Mouse (Mus musculus) midbrain, embryonic 14.5 days (tissue): Measurements from ENCODE around the gene Iqce. TPM values are rescaled to one million over a fixed set of nuclear protein-coding genes. Genes with fewer than 3 reads are reported as not detected.
A peak's percentile ranks its signal among the peaks of the same experiment; 100 is the strongest.

Source experiments
- ATAC-seq: fragments of 200-750 bp; cut with Nextera tagmentation; 2 replicates; pipeline ENCODE4 v1.8.0; 2017; ENCODE audit warnings: moderate number of reproducible peaks, moderate library complexity; ENCODE audit not compliant: low FRiP score, low TSS enrichment
- DNase-seq: peaks from one replicate; pipeline ENCODE4 v3.0.0-alpha.2; 2015
- H3K27ac ChIP-seq: fragments of 300-500 bp; sonication (generic); replicated peaks from 2 replicates; pipeline ENCODE4 v1.5.1; 2014; ENCODE audit warnings: mild to moderate bottlenecking, low read depth, low read length, moderate library complexity
- H3K27me3 ChIP-seq: fragments of 300-500 bp; sonication (generic); 2 replicates; pipeline ENCODE4 v1.6.1; 2014; ENCODE audit warnings: low read length, control low read depth, mixed read lengths; ENCODE audit not compliant: control insufficient read depth, insufficient read depth
- H3K36me3 ChIP-seq: fragments of 300-500 bp; sonication (generic); 2 replicates; pipeline ENCODE4 v1.6.1; 2014; ENCODE audit warnings: low read length, control low read depth; ENCODE audit not compliant: control insufficient read depth, insufficient read depth
- H3K4me1 ChIP-seq: fragments of 300-500 bp; sonication (generic); 2 replicates; pipeline ENCODE4 v1.6.1; 2014; ENCODE audit warnings: mild to moderate bottlenecking, antibody characterized with exemption, low read length, control low read depth; ENCODE audit not compliant: control insufficient read depth, insufficient read depth
- H3K4me2 ChIP-seq: fragments of 300-500 bp; sonication (generic); 2 replicates; pipeline ENCODE4 v1.6.1; 2014; ENCODE audit warnings: mild to moderate bottlenecking, low read length, moderate library complexity
- H3K4me3 ChIP-seq: fragments of 300-500 bp; sonication (generic); replicated peaks from 2 replicates; pipeline ENCODE4 v1.5.1; 2014; ENCODE audit warnings: low read depth, low read length
- H3K9ac ChIP-seq: fragments of 300-500 bp; sonication (generic); replicated peaks from 2 replicates; pipeline ENCODE4 v1.6.1; 2014; ENCODE audit warnings: mild to moderate bottlenecking, low read length, moderate library complexity
- H3K9me3 ChIP-seq: fragments of 300-500 bp; sonication (generic); 2 replicates; pipeline ENCODE4 v1.6.1; 2016; ENCODE audit warnings: low read length, control low read depth, mixed read lengths; ENCODE audit not compliant: control insufficient read depth
- WGBS: fragments of 180-500 bp; shearing (Covaris S2); extraction: QIAGEN DNeasy Blood & Tissue Kit; methylation state at CpG from one replicate; pipeline ENCODE4 v1.1.7; 2014; 5-methylcytosine and 5-hydroxymethylcytosine counted together
- polyA plus RNA-seq: library from polyadenylated mRNA; unstranded; fragments of >200 nt; fragmentation: Nextera tagmentation; extraction: Ambion mirVana; gene quantifications from 2 replicates; pipeline ENCODE4 v1.2.1, GENCODE M21; 2014

Gene Iqce
- polyA plus RNA-seq, 1 experiment from 2014 or later: 25.0 TPM

GRCm38 (mm10) chr5:140621517-140621916 is 80.7 kb downstream of the Iqce start:
- ATAC-seq: no peak
- Histone ChIP-seq H3K36me3 (peaks cover 52% of the 10 kb centered on the region), H3K27ac (peak overlapping the region; percentile 45; the same call in 1 of the 2 replicates), H3K27me3 (no peaks in the 10 kb centered on the region), H3K4me2 (no peak overlapping the region), H3K4me1 (no peaks in the 10 kb centered on the region), H3K9ac (no peak overlapping the region), H3K9me3 (no peaks in the 10 kb centered on the region), H3K4me3 (no peak overlapping the region)
- WGBS: 67% methylated on average over 10 of the region's 10 CpGs
- no peak for DNase-seq

- no peaks in the 10 kb centered on the region for H3K9me3 ChIP-seq
- 63% methylated on average over 9 of the region's 9 CpGs for WGBS
- H3K4me3 ChIP-seq: no peak overlapping the region
- no peaks in the 10 kb centered on the region for H3K4me1 ChIP-seq
- H3K36me3 ChIP-seq: peaks cover 48% of the 10 kb centered on the region
- H3K27ac ChIP-seq: 0 out of 2 replicates have a peak overlapping the region, but pooled peaks have one; percentile 45
- ATAC-seq (no peak), DNase-seq (no peak)
- H3K4me2 ChIP-seq: no peak overlapping the region
- no peaks in the 10 kb centered on the region for H3K27me3 ChIP-seq
- H3K9ac ChIP-seq: no peak overlapping the region
These were observed 81.1 kb downstream of the Iqce start for GRCm38 (mm10) chr5:140621092-140621491.

- Histone ChIP-seq H3K4me3 (no peak overlapping the region), H3K4me2 (no peak overlapping the region), H3K9ac (no peak overlapping the region), H3K27me3 (no peaks in the 10 kb centered on the region), H3K36me3 (peaks cover 42% of the 10 kb centered on the region), H3K4me1 (no peaks in the 10 kb centered on the region), H3K9me3 (no peaks in the 10 kb centered on the region), H3K27ac (peak overlapping the region; percentile 21; the same call in 1 of the 2 replicates)
- ATAC-seq (peak; percentile 5; the same call in 1 of the 2 replicates), DNase-seq (peak; percentile 57)
- WGBS: 67% methylated on average over 7 of the region's 7 CpGs
These were observed 82.1 kb downstream of the Iqce start for GRCm38 (mm10) chr5:140619895-140620736.

- H3K4me2 ChIP-seq: no peak overlapping the region
- 24% methylated on average over 6 of the region's 6 CpGs for WGBS
- ATAC-seq: peak; percentile 26; the same call in 1 of the 2 replicates
- peak overlapping the region; percentile 21; the same call in 1 of the 2 replicates for H3K27ac ChIP-seq
- H3K27me3 ChIP-seq: no peaks in the 10 kb centered on the region
- H3K4me1 ChIP-seq: no peaks in the 10 kb centered on the region
- no peak overlapping the region for H3K4me3 ChIP-seq
- peaks cover 40% of the 10 kb centered on the region for H3K36me3 ChIP-seq
- H3K9me3 ChIP-seq: no peaks in the 10 kb centered on the region
- no peak overlapping the region for H3K9ac ChIP-seq
- peak; percentile 84 for DNase-seq
These were observed 82.9 kb downstream of the Iqce start for GRCm38 (mm10) chr5:140619151-140619771.

- Histone ChIP-seq H3K9ac (no peak overlapping the region), H3K4me2 (no peak overlapping the region), H3K27ac (no peak overlapping the region), H3K27me3 (no peaks in the 10 kb centered on the region), H3K36me3 (peaks cover 35% of the 10 kb centered on the region), H3K9me3 (no peaks in the 10 kb centered on the region), H3K4me3 (no peak overlapping the region), H3K4me1 (no peaks in the 10 kb centered on the region)
- ATAC-seq (no peak), DNase-seq (no peak)
- WGBS: 84% methylated on average over 5 of the region's 5 CpGs
These were observed 84.5 kb downstream of the Iqce start for GRCm38 (mm10) chr5:140617714-140618113.

- ATAC-seq: no peak
- Histone ChIP-seq H3K27ac (0 out of 2 replicates have a peak overlapping the region, but pooled peaks have one; percentile 9), H3K9me3 (no peaks in the 10 kb centered on the region), H3K4me1 (peaks cover 10% of the 10 kb centered on the region), H3K36me3 (peaks cover 29% of the 10 kb centered on the region), H3K4me3 (no peak overlapping the region), H3K27me3 (no peaks in the 10 kb centered on the region), H3K4me2 (no peak overlapping the region), H3K9ac (no peak overlapping the region)
- no peak for DNase-seq
- 69% methylated on average over 9 of the region's 9 CpGs for WGBS
These were observed 85.5 kb downstream of the Iqce start for GRCm38 (mm10) chr5:140616691-140617090.

- H3K27ac ChIP-seq: 0 out of 2 replicates have a peak overlapping the region, but pooled peaks have one; percentile 9
- no peak overlapping the region for H3K4me2 ChIP-seq
- no peaks in the 10 kb centered on the region for H3K27me3 ChIP-seq
- H3K9me3 ChIP-seq: no peaks in the 10 kb centered on the region
- DNase-seq: no peak
- peaks cover 15% of the 10 kb centered on the region for H3K4me1 ChIP-seq
- H3K36me3 ChIP-seq: peaks cover 23% of the 10 kb centered on the region
- no peak overlapping the region for H3K9ac ChIP-seq
- H3K4me3 ChIP-seq: no peak overlapping the region
- 80% methylated on average over 6 of the region's 6 CpGs for WGBS
- ATAC-seq: no peak
These were observed 86.1 kb downstream of the Iqce start for GRCm38 (mm10) chr5:140616110-140616503.

GRCm38 (mm10) chr5:140615321-140616109 is 86.7 kb downstream of the Iqce start:
- DNase-seq: peak; percentile 64

More at GRCm38 (mm10) chr5:140615321-140616109, 86.7 kb downstream of the Iqce start:
- Histone ChIP-seq H3K27ac (no peak overlapping the region), H3K4me1 (peaks cover 21% of the 10 kb centered on the region), H3K4me2 (no peak overlapping the region), H3K9ac (no peak overlapping the region), H3K4me3 (no peak overlapping the region), H3K9me3 (no peaks in the 10 kb centered on the region), H3K36me3 (peaks cover 21% of the 10 kb centered on the region), H3K27me3 (no peaks in the 10 kb centered on the region)
- ATAC-seq: no peak
- WGBS: 73% methylated on average over 10 of the region's 10 CpGs
